Mouse (Mus musculus): ENCODE measurements around the gene Nxpe4.

DNA sequence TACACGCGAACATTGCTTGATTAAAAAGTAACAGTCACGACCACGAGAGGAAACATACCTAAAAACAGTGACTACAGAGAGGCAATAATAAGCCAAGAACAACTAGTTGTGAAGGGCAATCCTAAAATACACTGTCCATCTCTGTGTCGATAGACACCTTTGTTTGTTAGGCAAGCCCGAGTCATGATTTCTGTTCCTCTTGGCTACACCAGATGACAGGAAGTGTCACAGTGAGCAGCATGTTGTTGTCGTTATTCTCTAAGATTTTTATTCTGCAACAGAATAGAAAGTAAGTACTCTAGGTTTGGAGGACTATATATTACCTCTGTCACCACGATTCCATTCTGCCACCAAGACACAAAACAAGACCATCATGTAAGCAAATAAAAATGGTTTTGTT is 270.6 kb downstream of the Nxpe4 start:
- TF ChIP-seq POLR2A (IDR thresholded peaks at IDR 0.05; ENCODE audit: borderline replicate concordance, control insufficient read depth, low read depth, low read length) = no peak
- TF ChIP-seq CTCF (IDR thresholded peaks at IDR 0.05; ENCODE audit: control insufficient read depth, insufficient read depth, low read length) = no peak

All from bone marrow, adult 2 months (tissue).